Mouse (Mus musculus) brown adipose tissue, adult 24 weeks (tissue): Measurements from ENCODE around the gene Gemin8. TPM values are rescaled to one million over a fixed set of nuclear protein-coding genes. Genes with fewer than 3 reads are reported as not detected.

Experiments used
- H3K27ac ChIP-seq: fragments of 200-500 bp; replicated peaks from 2 replicates; pipeline ENCODE4 v1.5.1; 2012; ENCODE audit warnings: low read depth, mild to moderate bottlenecking, low read length
- H3K4me1 ChIP-seq: fragments of 200-500 bp; 2 replicates; pipeline ENCODE4 v1.6.1; 2012; ENCODE audit warnings: low read length, mixed read lengths; ENCODE audit not compliant: control insufficient read depth, insufficient read depth, insufficient read length
- H3K4me3 ChIP-seq: fragments of 200-500 bp; 2 replicates; pipeline ENCODE4 v1.5.1; 2012; ENCODE audit warnings: low read depth, mild to moderate bottlenecking, low read length, moderate library complexity; ENCODE audit not compliant: insufficient read depth
- polyA plus RNA-seq: library from polyadenylated mRNA; stranded (reverse); fragments of >200 nt; gene quantifications from 2 replicates; pipeline ENCODE4 v1.2.4, GENCODE M21; 2012; ENCODE audit not compliant: missing spikeins, insufficient read depth, insufficient read length

The Gemin8 gene
- polyA plus RNA-seq, 1 experiment, result 5.1 TPM

GRCm38 (mm10) chrX:166199812-166200211 lies 29.6 kb downstream of the Gemin8 start:
- no peak overlapping the region for H3K4me3 ChIP-seq
- H3K27ac ChIP-seq, result no peak overlapping the region
- H3K4me1 ChIP-seq, result no peaks in the 10 kb centered on the region

- no peak overlapping the region for H3K27ac ChIP-seq
- no peaks in the 10 kb centered on the region for H3K4me1 ChIP-seq
- H3K4me3 ChIP-seq, result no peak overlapping the region
Observed at GRCm38 (mm10) chrX:166214576-166214975, 44.3 kb downstream of the Gemin8 start.

GRCm38 (mm10) chrX:166216248-166216647 lies 46.0 kb downstream of the Gemin8 start:
- Histone ChIP-seq H3K4me3 (no peak overlapping the region), H3K4me1 (no peaks in the 10 kb centered on the region), H3K27ac (no peak overlapping the region)

- no peak overlapping the region for H3K4me3 ChIP-seq
- H3K27ac ChIP-seq, result no peak overlapping the region
- no peaks in the 10 kb centered on the region for H3K4me1 ChIP-seq
Observed at GRCm38 (mm10) chrX:166216720-166217119, 46.5 kb downstream of the Gemin8 start.

GRCm38 (mm10) chrX:166219331-166219730 lies 49.1 kb downstream of the Gemin8 start:
- no peak overlapping the region for H3K4me3 ChIP-seq
- no peaks in the 10 kb centered on the region for H3K4me1 ChIP-seq
- H3K27ac ChIP-seq, result no peak overlapping the region

GRCm38 (mm10) chrX:166226856-166227255 lies 56.6 kb downstream of the Gemin8 start:
- no peak overlapping the region for H3K27ac ChIP-seq
- no peak overlapping the region for H3K4me3 ChIP-seq
- no peaks in the 10 kb centered on the region for H3K4me1 ChIP-seq

GRCm38 (mm10) chrX:166229750-166230149 lies 59.5 kb downstream of the Gemin8 start:
- no peaks in the 10 kb centered on the region for H3K4me1 ChIP-seq
- no peak overlapping the region for H3K27ac ChIP-seq
- H3K4me3 ChIP-seq, result no peak overlapping the region

- H3K27ac ChIP-seq, result no peak overlapping the region
- H3K4me3 ChIP-seq, result no peak overlapping the region
- no peaks in the 10 kb centered on the region for H3K4me1 ChIP-seq
Observed at GRCm38 (mm10) chrX:166230515-166231267, 60.4 kb downstream of the Gemin8 start.

GRCm38 (mm10) chrX:166236131-166236530 lies 65.9 kb downstream of the Gemin8 start:
- Histone ChIP-seq H3K4me1 (no peaks in the 10 kb centered on the region), H3K27ac (no peak overlapping the region; the same call in 1 of the 2 replicates), H3K4me3 (no peak overlapping the region)

GRCm38 (mm10) chrX:166238831-166239460 lies 68.7 kb downstream of the Gemin8 start, which contains the start of gene Gpm6b:
Gpm6b (plus strand) TSS chrX:166238911.
- no peak within 1 kb of the TSS for H3K27ac ChIP-seq
- no peaks in the 10 kb centered on the region for H3K4me1 ChIP-seq
- H3K4me3 ChIP-seq, result peak within 1 kb of the TSS; percentile 45

- Histone ChIP-seq H3K27ac (no peak overlapping the region), H3K4me1 (no peaks in the 10 kb centered on the region), H3K4me3 (peak overlapping the region; percentile 45)
Observed at GRCm38 (mm10) chrX:166239520-166239919, 69.3 kb downstream of the Gemin8 start.

Other genes starting within 250 kb of the Gemin8 start
- 4.3 and 5.8 TPM in 2 replicates for gene Gpm6b, start 68.5 kb downstream of the Gemin8 start, polyA plus RNA-seq